In the genomic region with DNA sequence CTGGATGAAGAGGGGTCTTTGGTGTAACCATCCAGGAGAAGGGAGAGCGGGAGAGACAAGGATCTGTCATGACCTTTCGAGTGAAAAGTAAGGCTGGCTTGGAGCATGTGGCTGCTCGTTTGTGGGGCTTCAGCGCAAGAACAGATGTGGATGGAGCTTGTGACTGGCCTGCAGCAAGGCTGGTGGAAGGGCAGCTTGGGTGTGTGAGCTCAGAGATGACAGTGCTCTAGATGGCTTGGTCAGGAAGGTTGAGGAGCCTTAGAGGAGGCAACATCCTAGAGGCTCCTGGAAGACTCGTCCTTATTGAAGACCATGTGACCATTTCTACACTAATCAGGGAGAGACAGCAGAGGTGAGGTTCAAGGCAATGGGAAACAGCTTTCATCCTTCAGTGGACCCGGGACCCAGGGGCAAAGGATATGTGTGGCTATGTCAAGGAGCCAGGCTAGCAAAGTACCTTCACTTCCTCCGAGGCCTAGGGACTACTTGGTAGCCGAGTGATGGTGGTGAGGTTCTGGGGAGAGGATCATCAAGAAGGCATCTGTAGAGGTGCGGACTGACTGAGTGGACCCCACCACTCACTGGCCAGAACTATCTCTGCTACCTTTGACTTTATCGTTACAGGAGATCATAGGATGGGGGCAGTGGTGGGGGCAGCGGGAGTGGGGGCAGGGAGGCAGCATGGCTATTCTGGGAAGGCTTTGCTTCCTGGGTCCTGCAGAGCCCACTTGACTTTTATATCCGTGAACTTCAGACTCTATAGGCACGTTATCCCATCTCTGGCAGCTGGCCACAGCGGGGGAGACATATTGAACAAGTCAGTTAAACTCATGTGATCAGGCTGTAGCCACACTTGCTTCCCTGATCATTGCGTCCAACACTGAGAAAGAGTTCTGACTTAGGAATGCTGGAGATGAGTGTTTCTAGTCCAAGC, we compare ENCODE assay signal across 16 mouse cellular contexts. TPM values are rescaled to one million over a fixed set of nuclear protein-coding genes. Genes with fewer than 3 reads are reported as not detected.
DNase-seq lines count a peak whose midpoint lies in the region; ATAC-seq and TF ChIP-seq lines count a peak whose summit lies in the region.
"Had no signal": no experiment of that assay in that cellular context is flagged by ENCODE, and none has a peak within 500 bp of the region (broad histone marks: within the 10 kb centered on the region; RNA-seq: fewer than 3 reads in every experiment).

No protein-coding gene starts in this region.

- no peaks in the 10 kb centered on the region for H3K9me3 ChIP-seq in hindbrain, postnatal 0 days (ENCODE audit: low read length)
- H3K9me3 ChIP-seq in hindbrain, embryonic 13.5 days: no peaks in the 10 kb centered on the region
- no peaks in the 10 kb centered on the region for H3K9me3 ChIP-seq in lung, embryonic 14.5 days (ENCODE audit: low read depth, low read length)
- no peaks in the 10 kb centered on the region for H3K9me3 ChIP-seq in heart, embryonic 14.5 days (ENCODE audit: control insufficient read depth, low read length)
- H3K9me3 ChIP-seq: forebrain, embryonic 15.5 days; neural tube, embryonic 12.5 days had no signal

- peaks cover 56% of the 10 kb centered on the region for H3K36me3 ChIP-seq in hindbrain, postnatal 0 days (ENCODE audit: insufficient read depth, low read length)
- H3K36me3 ChIP-seq in hindbrain, embryonic 13.5 days: peaks cover 96% of the 10 kb centered on the region
- peaks cover 90% of the 10 kb centered on the region for H3K36me3 ChIP-seq in lung, embryonic 14.5 days (ENCODE audit: insufficient read depth)
- H3K36me3 ChIP-seq in heart, embryonic 14.5 days (ENCODE audit: control insufficient read depth, insufficient read depth, low read length): peaks cover 90% of the 10 kb centered on the region

- no peak for TF ChIP-seq CTCF in hindbrain, postnatal 0 days (IDR thresholded peaks at IDR 0.05; ENCODE audit: low read depth)
- TF ChIP-seq CTCF in lung, embryonic 14.5 days (IDR thresholded peaks at IDR 0.05; ENCODE audit: low read depth): no peak

- DNase-seq in hindbrain, postnatal 0 days (ENCODE audit: low spot score): peak; percentile 21
- no peak for DNase-seq in lung, embryonic 14.5 days
- DNase-seq in lung, adult 18-20 months: no peak
- DNase-seq in naive thymus-derived CD4-positive, alpha-beta T cell, adult 2 months (ENCODE audit: low read depth): peak; percentile 19
- no peak for DNase-seq in cerebellum, postnatal 4 days (ENCODE audit: low spot score in 2 of 2)
- no peak for DNase-seq in frontal cortex, adult 2 months (ENCODE audit: extremely low spot score in 1 of 2, low spot score in 1 of 2)
- DNase-seq: adrenal gland, adult 8-10 months; thymus, postnatal 4 days had no signal

- no peak overlapping the region for H3K9ac ChIP-seq in hindbrain, postnatal 0 days (replicated peaks; ENCODE audit: low read length)
- H3K9ac ChIP-seq in hindbrain, embryonic 13.5 days: no peak overlapping the region
- H3K9ac ChIP-seq in lung, embryonic 14.5 days: no peak overlapping the region; the same call in 1 of the 2 replicates
- no peak overlapping the region for H3K9ac ChIP-seq in heart, embryonic 14.5 days (ENCODE audit: low read length)
- H3K9ac ChIP-seq: forebrain, embryonic 15.5 days; neural tube, embryonic 12.5 days had no signal

- H3K4me3 ChIP-seq in hindbrain, postnatal 0 days (ENCODE audit: low read length): no peak overlapping the region
- no peak overlapping the region for H3K4me3 ChIP-seq in hindbrain, embryonic 13.5 days
- no peak overlapping the region for H3K4me3 ChIP-seq in lung, embryonic 14.5 days (ENCODE audit: low read depth, low read length)
- H3K4me3 ChIP-seq in heart, embryonic 14.5 days (ENCODE audit: control insufficient read depth in 1 of 2, insufficient read depth in 1 of 2, low read depth in 1 of 2, low read length in 2 of 2): no peak overlapping the region
- H3K4me3 ChIP-seq: forebrain, embryonic 15.5 days; neural tube, embryonic 12.5 days had no signal

- no peak for ATAC-seq in hindbrain, postnatal 0 days
- no peak for ATAC-seq in hindbrain, embryonic 13.5 days (ENCODE audit: low FRiP score)
- no peak for ATAC-seq in lung, embryonic 14.5 days (ENCODE audit: insufficient read depth)
- no peak for ATAC-seq in heart, embryonic 14.5 days (ENCODE audit: insufficient number of reproducible peaks, insufficient read depth, low FRiP score, low read depth)
- ATAC-seq: forebrain, embryonic 15.5 days had no signal

- no peak overlapping the region for H3K27ac ChIP-seq in hindbrain, postnatal 0 days
- H3K27ac ChIP-seq in hindbrain, embryonic 13.5 days: no peak overlapping the region
- H3K27ac ChIP-seq in lung, embryonic 14.5 days (ENCODE audit: low read depth): peak overlapping the region; percentile 42; the same call in 1 of the 2 replicates
- peak overlapping the region; percentile 57 to 78 for H3K27ac ChIP-seq in heart, embryonic 14.5 days (replicated peaks in 1 of 2; ENCODE audit: control insufficient read depth in 1 of 2, insufficient read depth in 1 of 2, low read depth in 2 of 2, low read length in 2 of 2)
- H3K27ac ChIP-seq: forebrain, embryonic 15.5 days; neural tube, embryonic 12.5 days had no signal

- 80% methylated on average over 15 of the region's 15 CpGs for WGBS in hindbrain, postnatal 0 days
- WGBS in hindbrain, embryonic 13.5 days: 91% methylated on average over 15 of the region's 15 CpGs
- 81% methylated on average over 15 of the region's 15 CpGs for WGBS in lung, embryonic 14.5 days
- WGBS in heart, embryonic 14.5 days: 66% methylated on average over 15 of the region's 15 CpGs

- no peaks in the 10 kb centered on the region for H3K27me3 ChIP-seq in hindbrain, postnatal 0 days (ENCODE audit: insufficient read depth, low read length)
- H3K27me3 ChIP-seq in hindbrain, embryonic 13.5 days: no peaks in the 10 kb centered on the region
- no peaks in the 10 kb centered on the region for H3K27me3 ChIP-seq in lung, embryonic 14.5 days (ENCODE audit: insufficient read depth, low read length)
- no peaks in the 10 kb centered on the region for H3K27me3 ChIP-seq in heart, embryonic 14.5 days (ENCODE audit: control insufficient read depth, insufficient read depth, low read length)
- H3K27me3 ChIP-seq: forebrain, embryonic 15.5 days; neural tube, embryonic 12.5 days had no signal

- H3K4me1 ChIP-seq in hindbrain, postnatal 0 days (ENCODE audit: insufficient read depth, low read length): peaks cover 12% of the 10 kb centered on the region; the same call in 1 of the 2 replicates
- peaks cover 47% of the 10 kb centered on the region for H3K4me1 ChIP-seq in hindbrain, embryonic 13.5 days (replicated peaks)
- no peaks in the 10 kb centered on the region for H3K4me1 ChIP-seq in lung, embryonic 14.5 days (ENCODE audit: insufficient read depth)
- peaks cover 35 to 48% of the 10 kb centered on the region in 2 experiments for H3K4me1 ChIP-seq in heart, embryonic 14.5 days (ENCODE audit: control insufficient read depth in 2 of 2, insufficient read depth in 2 of 2, low read length in 2 of 2)
- H3K4me1 ChIP-seq: neural tube, embryonic 12.5 days had no signal

- no peak overlapping the region for H3K4me2 ChIP-seq in hindbrain, postnatal 0 days (ENCODE audit: low read depth, low read length)
- H3K4me2 ChIP-seq in hindbrain, embryonic 13.5 days: no peak overlapping the region
- no peak overlapping the region for H3K4me2 ChIP-seq in lung, embryonic 14.5 days
- peak overlapping the region; percentile 22; the same call in 1 of the 2 replicates for H3K4me2 ChIP-seq in heart, embryonic 14.5 days (ENCODE audit: low read length)
- H3K4me2 ChIP-seq: forebrain, embryonic 15.5 days; neural tube, embryonic 12.5 days had no signal

RNA-seq across cellular contexts. Expression of a gene that starts 6.6 kb away (rescaled TPM):
- 5.6 and 8.9 TPM in 2 replicates for total RNA-seq in hindbrain, postnatal 0 days (2014; rRNA removed)
- polyA plus RNA-seq in hindbrain, postnatal 0 days (2015; fragmentation: Nextera tagmentation; extraction: Ambion mirVana): 6.2 and 7.4 TPM in 2 replicates
- 6.5 and 8.3 TPM in 2 replicates for polyA plus RNA-seq in hindbrain, embryonic 13.5 days (2015; fragmentation: Nextera tagmentation; extraction: Ambion mirVana)
- 7.1 and 7.3 TPM in 2 replicates for polyA plus RNA-seq in lung, embryonic 14.5 days (2014; fragmentation: Nextera tagmentation; extraction: Ambion mirVana)
- polyA plus RNA-seq in heart, embryonic 14.5 days (2014; fragmentation: Nextera tagmentation; extraction: Ambion mirVana): 10.8 TPM in 2 replicates
- polyA plus RNA-seq in frontal cortex, adult 2 months (2012; rRNA removed): 33.8 and 34.0 TPM in 2 replicates

RNA-seq across cellular contexts. Expression of a gene that starts 19.0 kb away (rescaled TPM):
- 6.8 and 15.1 TPM in 2 replicates for total RNA-seq in hindbrain, postnatal 0 days (2014; rRNA removed)
- 0.25 and 0.31 TPM in 2 replicates for polyA plus RNA-seq in hindbrain, postnatal 0 days (2015; fragmentation: Nextera tagmentation; extraction: Ambion mirVana)
- polyA plus RNA-seq in hindbrain, embryonic 13.5 days (2015; fragmentation: Nextera tagmentation; extraction: Ambion mirVana): 0.10 and 0.36 TPM in 2 replicates
- 0.20 and 0.23 TPM in 2 replicates for polyA plus RNA-seq in lung, embryonic 14.5 days (2014; fragmentation: Nextera tagmentation; extraction: Ambion mirVana)
- polyA plus RNA-seq in heart, embryonic 14.5 days (2014; fragmentation: Nextera tagmentation; extraction: Ambion mirVana): 0.13 and 0.55 TPM in 2 replicates
- polyA plus RNA-seq in frontal cortex, adult 2 months (2012; rRNA removed): 22.6 and 24.8 TPM in 2 replicates
- total RNA-seq: megakaryocyte progenitor cell, adult 5-6 weeks had no signal

RNA-seq across cellular contexts. Expression of a gene that starts 21.4 kb away (rescaled TPM):
- total RNA-seq in hindbrain, postnatal 0 days (2014; rRNA removed): not detected in 2 replicates
- polyA plus RNA-seq in hindbrain, postnatal 0 days (2015; fragmentation: Nextera tagmentation; extraction: Ambion mirVana): not detected in 2 replicates
- not detected in 2 replicates for polyA plus RNA-seq in hindbrain, embryonic 13.5 days (2015; fragmentation: Nextera tagmentation; extraction: Ambion mirVana)
- not detected in 2 replicates for polyA plus RNA-seq in lung, embryonic 14.5 days (2014; fragmentation: Nextera tagmentation; extraction: Ambion mirVana)
- not detected in 2 replicates for polyA plus RNA-seq in heart, embryonic 14.5 days (2014; fragmentation: Nextera tagmentation; extraction: Ambion mirVana)
- polyA plus RNA-seq in frontal cortex, adult 2 months (2012; rRNA removed): not detected in 2 replicates
- total RNA-seq: adrenal gland, adult 8-10 months; heart, postnatal 10 days; megakaryocyte progenitor cell, adult 5-6 weeks had no signal
- polyA plus RNA-seq: forebrain, embryonic 15.5 days; large intestine, adult 2 months; limb, embryonic 11.5 days; neural tube, embryonic 12.5 days had no signal

RNA-seq across cellular contexts. Expression of a gene that starts 21.9 kb away (rescaled TPM):
- total RNA-seq in hindbrain, postnatal 0 days (2014; rRNA removed): 66.2 and 68.4 TPM in 2 replicates
- 59.7 and 61.9 TPM in 2 replicates for polyA plus RNA-seq in hindbrain, postnatal 0 days (2015; fragmentation: Nextera tagmentation; extraction: Ambion mirVana)
- polyA plus RNA-seq in hindbrain, embryonic 13.5 days (2015; fragmentation: Nextera tagmentation; extraction: Ambion mirVana): 59.8 TPM in 2 replicates
- polyA plus RNA-seq in lung, embryonic 14.5 days (2014; fragmentation: Nextera tagmentation; extraction: Ambion mirVana): 43.9 and 44.4 TPM in 2 replicates
- polyA plus RNA-seq in heart, embryonic 14.5 days (2014; fragmentation: Nextera tagmentation; extraction: Ambion mirVana): 47.4 and 52.7 TPM in 2 replicates
- polyA plus RNA-seq in frontal cortex, adult 2 months (2012; rRNA removed): 35.1 and 35.7 TPM in 2 replicates

RNA-seq across cellular contexts. Expression of a gene that starts 26.7 kb away (rescaled TPM):
- 43.7 and 50.4 TPM in 2 replicates for total RNA-seq in hindbrain, postnatal 0 days (2014; rRNA removed)
- 42.1 and 43.5 TPM in 2 replicates for polyA plus RNA-seq in hindbrain, postnatal 0 days (2015; fragmentation: Nextera tagmentation; extraction: Ambion mirVana)
- 33.7 TPM in 2 replicates for polyA plus RNA-seq in hindbrain, embryonic 13.5 days (2015; fragmentation: Nextera tagmentation; extraction: Ambion mirVana)
- 30.6 and 31.7 TPM in 2 replicates for polyA plus RNA-seq in lung, embryonic 14.5 days (2014; fragmentation: Nextera tagmentation; extraction: Ambion mirVana)
- 33.0 and 33.4 TPM in 2 replicates for polyA plus RNA-seq in heart, embryonic 14.5 days (2014; fragmentation: Nextera tagmentation; extraction: Ambion mirVana)
- polyA plus RNA-seq in frontal cortex, adult 2 months (2012; rRNA removed): 14.3 and 16.3 TPM in 2 replicates

Comparison
In these comparisons a context has a peak if more than half of its experiments do, and no peak if none do; other contexts are left out.
1. DNase-seq: peak in hindbrain, postnatal 0 days (single experiment) and naive thymus-derived CD4-positive, alpha-beta T cell, adult 2 months (single experiment); none in lung, embryonic 14.5 days (single experiment), lung, adult 18-20 months (0 of 2), cerebellum, postnatal 4 days (0 of 2) and frontal cortex, adult 2 months (0 of 2).
2. H3K27ac ChIP-seq: peak in lung, embryonic 14.5 days (single experiment) and heart, embryonic 14.5 days (2 of 2); none in hindbrain, postnatal 0 days (single experiment) and hindbrain, embryonic 13.5 days (single experiment).
3. RNA of a gene that starts 19.0 kb away (polyA plus RNA-seq): 22.6 to 24.8 TPM in frontal cortex, adult 2 months; 0.13 to 0.55 TPM in heart, embryonic 14.5 days, 0.10 to 0.36 TPM in hindbrain, embryonic 13.5 days, 0.25 to 0.31 TPM in hindbrain, postnatal 0 days and 0.20 to 0.23 TPM in lung, embryonic 14.5 days; every median in the first group is over 10 times any median in the second.